Mouse (Mus musculus) C2C12 (cell line): ENCODE measurements around the gene Cenpu.

Experiments
- CTCF ChIP-seq: IDR thresholded peaks from one replicate; pipeline ENCODE4 v1.5.1; 2011; ENCODE audit not compliant: control insufficient read depth, insufficient read depth, insufficient read length
- FOSL1 ChIP-seq: IDR thresholded peaks from one replicate; pipeline ENCODE4 v1.8.0; 2011; ENCODE audit warnings: mild to moderate bottlenecking, low read length; ENCODE audit not compliant: poor library complexity, insufficient read depth, severe bottlenecking
- MAX ChIP-seq: IDR thresholded peaks from one replicate; pipeline ENCODE4 v1.6.1; 2011; ENCODE audit warnings: mild to moderate bottlenecking, control low read depth
- MYOD1 ChIP-seq: IDR thresholded peaks from one replicate; pipeline ENCODE4 v1.6.1; 2011; ENCODE audit warnings: low read depth; ENCODE audit not compliant: control insufficient read depth, insufficient read length

- TF ChIP-seq CTCF: no peak
- no peak for TF ChIP-seq MAX
- TF ChIP-seq FOSL1: no peak
- TF ChIP-seq MYOD1: no peak
These were observed 43.8 kb downstream of the Cenpu start for GRCm38 (mm10) chr8:46595593-46595992.
